Mouse (Mus musculus): ENCODE data around the gene Sapcd2. TPM values are rescaled to one million over a fixed set of nuclear protein-coding genes. Genes with fewer than 3 reads are reported as not detected.

Sapcd2 gene
- total RNA-seq, 2 experiments from 2014 or later: 3.2 to 4.1 TPM

- no peak for DNase-seq (ENCODE audit: low spot score in 2 of 2)
Measured at GRCm38 (mm10) chr2:25422587-25423410, 50.7 kb downstream of the Sapcd2 start, which contains the start of gene Fut7. Gene Fut7 (plus strand): TSS chr2:25423267.

GRCm38 (mm10) chr2:25423626-25424025 is 51.5 kb downstream of the Sapcd2 start:
- DNase-seq (ENCODE audit: low spot score in 2 of 2): no peak

DNA sequence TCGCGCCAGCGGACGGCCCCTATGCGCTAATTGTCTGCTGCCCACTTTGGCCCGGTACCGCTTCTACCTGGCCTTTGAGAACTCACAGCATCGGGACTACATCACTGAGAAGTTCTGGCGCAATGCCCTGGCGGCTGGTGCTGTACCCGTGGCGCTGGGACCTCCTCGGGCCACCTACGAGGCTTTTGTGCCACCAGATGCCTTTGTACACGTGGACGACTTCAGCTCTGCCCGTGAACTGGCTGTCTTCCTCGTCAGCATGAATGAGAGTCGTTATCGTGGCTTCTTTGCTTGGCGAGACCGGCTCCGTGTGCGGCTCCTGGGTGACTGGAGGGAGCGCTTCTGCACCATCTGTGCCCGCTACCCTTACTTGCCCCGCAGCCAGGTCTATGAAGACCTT is 53.4 kb downstream of the Sapcd2 start:
- no peak for DNase-seq (ENCODE audit: low spot score in 2 of 2)

DNA sequence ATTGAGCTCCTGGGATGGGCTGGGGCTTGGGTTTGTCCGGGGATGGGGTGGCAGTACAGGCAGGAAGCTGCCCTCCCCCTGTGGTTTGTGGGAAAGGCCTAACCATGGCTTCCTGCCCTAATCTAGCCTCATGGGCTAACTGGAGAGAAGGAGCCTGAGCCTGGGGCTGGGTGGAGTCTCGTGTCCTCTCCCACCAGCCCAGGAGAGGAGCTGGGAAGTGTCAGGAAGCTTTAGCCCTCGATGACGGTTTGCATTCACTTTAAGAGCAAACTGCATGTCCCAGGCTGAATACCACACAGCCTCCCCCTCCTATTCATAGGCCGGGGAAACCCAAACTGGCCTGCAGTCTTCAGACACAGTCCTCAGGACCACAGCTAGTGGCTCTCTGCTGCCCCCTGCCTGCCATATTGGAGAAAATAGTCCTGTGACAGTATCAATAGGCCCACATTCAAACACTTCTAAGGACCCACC is 54.6 kb downstream of the Sapcd2 start:
- DNase-seq (ENCODE audit: low spot score in 2 of 2): peak in 1 of 2 experiments; percentile 80

GRCm38 (mm10) chr2:25427256-25427655 is 55.1 kb downstream of the Sapcd2 start:
- no peak for DNase-seq (ENCODE audit: low spot score in 2 of 2)

Other genes with a start within 250 kb of the Sapcd2 start
- gene Nrarp, start 191.6 kb upstream of the Sapcd2 start, total RNA-seq (2021): 10 to 100 TPM; 19.5 to 21.0 TPM
- 1 to 10 TPM; 1.9 to 2.3 TPM for gene Tor4a, start 175.4 kb upstream of the Sapcd2 start, total RNA-seq (2021)
- 10 to 100 TPM; 56.7 to 60.0 TPM for gene Nelfb, start 160.8 kb upstream of the Sapcd2 start, total RNA-seq (2021)
- gene Stpg3, start 157.7 kb upstream of the Sapcd2 start, total RNA-seq (2021): under 1 TPM; 0.18 to 0.25 TPM
- under 1 TPM in 1 of 2 experiments, not detected in 1; 0.69 TPM for gene Fam166a, start 153.6 kb upstream of the Sapcd2 start, total RNA-seq (2021)
- 100 to 1,000 TPM; 277 to 310 TPM for gene Tubb4b, start 147.6 kb upstream of the Sapcd2 start, total RNA-seq (2021)
- not detected for gene Slc34a3, start 138.0 kb upstream of the Sapcd2 start, total RNA-seq (2021)
- not detected for gene Rnf224, start 135.5 kb upstream of the Sapcd2 start, total RNA-seq (2021)
- gene Rnf208, start 130.1 kb upstream of the Sapcd2 start, total RNA-seq (2021): 100 to 1,000 TPM; 237 to 250 TPM
- not detected for gene Cysrt1, start 129.9 kb upstream of the Sapcd2 start, total RNA-seq (2021)
- gene AL732309.1, start 125.5 kb upstream of the Sapcd2 start, total RNA-seq (2021): 1 to 10 TPM; 3.8 to 3.9 TPM
- gene Tmem203, start 116.9 kb upstream of the Sapcd2 start, total RNA-seq (2021): 10 to 100 TPM; 35.7 to 38.8 TPM
- 10 to 100 TPM; 21.2 to 23.1 TPM for gene Tprn, start 109.7 kb upstream of the Sapcd2 start, total RNA-seq (2021)
- gene Ssna1, start 99.9 kb upstream of the Sapcd2 start, total RNA-seq (2021): 10 to 100 TPM; 62.5 to 66.2 TPM
- 10 to 100 TPM; 79.8 to 84.4 TPM for gene Anapc2, start 99.8 kb upstream of the Sapcd2 start, total RNA-seq (2021)
- gene Tmem210, start 84.2 kb upstream of the Sapcd2 start, total RNA-seq (2021): not detected
- not detected for gene Lrrc26, start 82.4 kb upstream of the Sapcd2 start, total RNA-seq (2021)
- 100 to 1,000 TPM; 393 to 422 TPM for gene Grin1, start 53.1 kb upstream of the Sapcd2 start, total RNA-seq (2021)
- gene Man1b1, start 40.0 kb upstream of the Sapcd2 start, total RNA-seq (2021): 10 to 100 TPM; 59.6 to 62.4 TPM
- 10 to 100 TPM; 35.4 to 36.7 TPM for gene Dpp7, start 16.0 kb upstream of the Sapcd2 start, total RNA-seq (2021)
- gene Uap1l1, start 6.6 kb upstream of the Sapcd2 start, total RNA-seq (2021): 10 to 100 TPM; 15.6 to 19.1 TPM
- 10 to 100 TPM; 16.3 to 17.7 TPM for gene Entpd2, start 23.6 kb downstream of the Sapcd2 start, total RNA-seq (2021)
- 100 to 1,000 TPM; 426 to 435 TPM for gene Npdc1, start 27.0 kb downstream of the Sapcd2 start, total RNA-seq (2021)
- gene Fut7, start 50.9 kb downstream of the Sapcd2 start, total RNA-seq (2021): under 1 TPM; 0.15 to 0.76 TPM
- 100 to 1,000 TPM; 173 to 176 TPM for gene Abca2, start 56.4 kb downstream of the Sapcd2 start, total RNA-seq (2021)
- 1 to 10 TPM in 1 of 2 experiments, under 1 TPM in 1; 0.66 to 1.0 TPM for gene Clic3, start 84.5 kb downstream of the Sapcd2 start, total RNA-seq (2021)
- 10 to 100 TPM; 56.7 to 61.3 TPM for gene Paxx, start 88.8 kb downstream of the Sapcd2 start, total RNA-seq (2021)
- gene Ptgds, start 97.7 kb downstream of the Sapcd2 start, total RNA-seq (2021): 100 to 1,000 TPM; 572 to 608 TPM
- not detected for gene Lcn12, start 121.6 kb downstream of the Sapcd2 start, total RNA-seq (2021)
- gene Fbxw5, start 128.4 kb downstream of the Sapcd2 start, total RNA-seq (2021): 100 to 1,000 TPM; 114 to 115 TPM
- 1 to 10 TPM; 1.3 to 2.1 TPM for gene C8g, start 129.4 kb downstream of the Sapcd2 start, total RNA-seq (2021)
- 10 to 100 TPM; 10.9 to 12.0 TPM for gene Traf2, start 174.6 kb downstream of the Sapcd2 start, total RNA-seq (2021)
- 100 to 1,000 TPM; 212 to 213 TPM for gene Edf1, start 185.5 kb downstream of the Sapcd2 start, total RNA-seq (2021)
- 1 to 10 TPM; 2.1 to 4.0 TPM for gene Mamdc4, start 202.5 kb downstream of the Sapcd2 start, total RNA-seq (2021)
- 10 to 100 TPM; 63.0 to 66.2 TPM for gene Phpt1, start 202.9 kb downstream of the Sapcd2 start, total RNA-seq (2021)
- 100 to 1,000 TPM in 1 of 2 experiments, 10 to 100 TPM in 1; 98.6 to 102 TPM for gene Ajm1, start 209.4 kb downstream of the Sapcd2 start, total RNA-seq (2021)
- gene Rabl6, start 236.2 kb downstream of the Sapcd2 start, total RNA-seq (2021): 100 to 1,000 TPM; 150 to 155 TPM
- not detected for gene Ccdc183, start 245.4 kb downstream of the Sapcd2 start, total RNA-seq (2021)
- gene Tmem141, start 249.7 kb downstream of the Sapcd2 start, total RNA-seq (2021): 10 to 100 TPM; 16.7 to 17.5 TPM